ENCODE assay signal across 25 mouse cellular contexts in genomic region chr5:100697398-100697797, GRCm38 (mm10).
"Had no signal": no experiment of that assay in that cellular context is flagged by ENCODE, and none has a peak within 500 bp of the region (broad histone marks: within the 10 kb centered on the region; RNA-seq: fewer than 3 reads in every experiment).

No protein-coding gene starts in this region.

- H3K9me3 ChIP-seq: heart, embryonic 10.5 days; hindbrain, embryonic 10.5 days; hindbrain, embryonic 12.5 days; intestine, embryonic 15.5 days; kidney, embryonic 15.5 days; limb, embryonic 10.5 days; limb, embryonic 12.5 days; liver, embryonic 13.5 days had no signal

- H3K36me3 ChIP-seq: heart, embryonic 10.5 days; heart, embryonic 12.5 days; hindbrain, embryonic 10.5 days; hindbrain, embryonic 12.5 days; intestine, embryonic 15.5 days; kidney, embryonic 15.5 days; limb, embryonic 10.5 days; limb, embryonic 12.5 days; liver, embryonic 13.5 days had no signal

- H3K9ac ChIP-seq: heart, embryonic 12.5 days; hindbrain, embryonic 12.5 days; hindbrain, embryonic 14.5 days; intestine, embryonic 15.5 days; kidney, embryonic 15.5 days; limb, embryonic 12.5 days; liver, embryonic 13.5 days had no signal

- H3K27ac ChIP-seq: heart, embryonic 10.5 days; hindbrain, embryonic 10.5 days; hindbrain, embryonic 12.5 days; hindbrain, embryonic 14.5 days; intestine, embryonic 15.5 days; kidney, embryonic 15.5 days; kidney, postnatal 0 days; left cerebral cortex, adult 2 months; limb, embryonic 10.5 days; limb, embryonic 12.5 days; liver, embryonic 13.5 days had no signal

- H3K4me1 ChIP-seq: heart, embryonic 10.5 days; heart, embryonic 12.5 days; hindbrain, embryonic 10.5 days; hindbrain, embryonic 12.5 days; intestine, embryonic 15.5 days; kidney, embryonic 15.5 days; limb, embryonic 10.5 days; limb, embryonic 12.5 days; liver, embryonic 13.5 days had no signal

- ATAC-seq: hindbrain, embryonic 16.5 days; inflammation-experienced regulatory T-cells, adult 6 months; intestine, embryonic 15.5 days had no signal

- DNase-seq: gastrocnemius, postnatal 14 days; gastrocnemius, postnatal 36 days; heart, postnatal 10 days; heart, postnatal 4 days; kidney, adult 11 months; kidney, adult 2 months; kidney, adult 9 months; kidney, postnatal 14 days; kidney, postnatal 36 days; liver; liver, embryonic 13.5 days had no signal

- H3K4me2 ChIP-seq: heart, embryonic 12.5 days; hindbrain, embryonic 12.5 days; hindbrain, embryonic 14.5 days; intestine, embryonic 15.5 days; kidney, embryonic 15.5 days; limb, embryonic 12.5 days; liver, embryonic 11.5 days; liver, embryonic 13.5 days had no signal

- H3K4me3 ChIP-seq: heart, embryonic 10.5 days; heart, embryonic 12.5 days; hindbrain, embryonic 10.5 days; hindbrain, embryonic 12.5 days; intestine, embryonic 15.5 days; kidney, embryonic 15.5 days; left cerebral cortex, adult 2 months; limb, embryonic 10.5 days; limb, embryonic 12.5 days; liver, embryonic 13.5 days had no signal

- H3K27me3 ChIP-seq: heart, embryonic 12.5 days; hindbrain, embryonic 12.5 days; intestine, embryonic 15.5 days; kidney, embryonic 15.5 days; limb, embryonic 12.5 days; liver, embryonic 13.5 days had no signal
